Mouse (Mus musculus) midbrain, embryonic 16.5 days (tissue): ENCODE results near the gene Svip. TPM values are rescaled to one million over a fixed set of nuclear protein-coding genes. Genes with fewer than 3 reads are reported as not detected.

ENCODE experiments used
- ATAC-seq: fragments of 200-750 bp; cut with Nextera tagmentation; 2 replicates; pipeline ENCODE4 v1.8.0; 2017; ENCODE audit warnings: moderate TSS enrichment
- H3K27ac ChIP-seq: fragments of 300-500 bp; sonication (generic); 2 replicates; pipeline ENCODE4 v1.5.1; 2014; ENCODE audit warnings: mild to moderate bottlenecking, low read length, mixed read lengths
- H3K27me3 ChIP-seq: fragments of 300-500 bp; sonication (generic); 2 replicates; pipeline ENCODE4 v1.6.1; 2014; ENCODE audit warnings: low read depth, low read length, mixed read lengths; ENCODE audit not compliant: control insufficient read depth, insufficient read depth
- H3K36me3 ChIP-seq: fragments of 300-500 bp; sonication (generic); 2 replicates; pipeline ENCODE4 v1.6.1; 2014; ENCODE audit warnings: mild to moderate bottlenecking, low read length, moderate library complexity, mixed read lengths; ENCODE audit not compliant: control insufficient read depth, insufficient read depth
- H3K4me1 ChIP-seq: fragments of 300-500 bp; sonication (generic); 2 replicates; pipeline ENCODE4 v1.6.1; 2014; ENCODE audit warnings: mild to moderate bottlenecking, low read length, mixed read lengths; ENCODE audit not compliant: control insufficient read depth, insufficient read depth
- H3K4me2 ChIP-seq: fragments of 300-500 bp; sonication (generic); 2 replicates; pipeline ENCODE4 v1.6.1; 2014; ENCODE audit warnings: mild to moderate bottlenecking, low read length, mixed read lengths
- H3K4me3 ChIP-seq: fragments of 300-500 bp; sonication (generic); 2 replicates; pipeline ENCODE4 v1.5.1; 2014; ENCODE audit warnings: low read depth, mild to moderate bottlenecking, low read length, moderate library complexity, mixed read lengths
- H3K9ac ChIP-seq: fragments of 300-500 bp; sonication (generic); 2 replicates; pipeline ENCODE4 v1.6.1; 2014; ENCODE audit warnings: low read depth, low read length, mixed read lengths
- H3K9me3 ChIP-seq: fragments of 300-500 bp; sonication (generic); replicated peaks from 2 replicates; pipeline ENCODE4 v1.6.1; 2014; ENCODE audit warnings: mild to moderate bottlenecking, low read length, mixed read lengths; ENCODE audit not compliant: control insufficient read depth, poor library complexity, severe bottlenecking
- WGBS: fragments of 180-500 bp; shearing (Covaris S2); extraction: QIAGEN DNeasy Blood & Tissue Kit; methylation state at CpG from one replicate; pipeline ENCODE4 v1.1.7; 2014; 5-methylcytosine and 5-hydroxymethylcytosine counted together
- polyA plus RNA-seq: library from polyadenylated mRNA; unstranded; fragments of >200 nt; fragmentation: Nextera tagmentation; extraction: Ambion mirVana; gene quantifications from 2 replicates; pipeline ENCODE4 v1.2.1, GENCODE M21; 2015

Gene Svip
- polyA plus RNA-seq, 1 experiment from 2014 or later, result 21.9 TPM

GRCm38 (mm10) chr7:52006296-52006630 lies 445 bp upstream of the Svip start:
- Histone ChIP-seq H3K27ac (no peak overlapping the region; the same call in 1 of the 2 replicates), H3K36me3 (no peaks in the 10 kb centered on the region), H3K9ac (peak overlapping the region; percentile 48; the same call in 1 of the 2 replicates), H3K9me3 (no peaks in the 10 kb centered on the region), H3K4me2 (peak overlapping the region; percentile 74), H3K4me3 (peak overlapping the region; percentile 79), H3K4me1 (peaks cover 6% of the 10 kb centered on the region), H3K27me3 (no peaks in the 10 kb centered on the region)
- 1% methylated on average over 9 of the region's 9 CpGs for WGBS
- peak; percentile 88; the same call in 1 of the 2 replicates for ATAC-seq

GRCm38 (mm10) chr7:51991020-51991419 lies 14.8 kb downstream of the Svip start:
- WGBS, result 74% methylated on average over 3 of the region's 3 CpGs
- Histone ChIP-seq H3K27ac (no peak overlapping the region), H3K36me3 (0 out of 2 replicates have a peak, but pooled peaks cover 2% of the 10 kb centered on the region), H3K4me1 (no peaks in the 10 kb centered on the region), H3K9ac (no peak overlapping the region), H3K9me3 (no peaks in the 10 kb centered on the region), H3K27me3 (no peaks in the 10 kb centered on the region), H3K4me3 (no peak overlapping the region), H3K4me2 (no peak overlapping the region)
- no peak for ATAC-seq

GRCm38 (mm10) chr7:51986909-51987308 lies 18.9 kb downstream of the Svip start:
- 79% methylated on average over 6 of the region's 6 CpGs for WGBS
- Histone ChIP-seq H3K9ac (no peak overlapping the region), H3K4me1 (no peaks in the 10 kb centered on the region), H3K4me2 (no peak overlapping the region), H3K9me3 (no peaks in the 10 kb centered on the region), H3K27me3 (no peaks in the 10 kb centered on the region), H3K4me3 (no peak overlapping the region), H3K27ac (no peak overlapping the region), H3K36me3 (no peaks in the 10 kb centered on the region)
- no peak for ATAC-seq

- no peak for ATAC-seq
- 75% methylated on average over 6 of the region's 6 CpGs for WGBS
These were observed 20.1 kb downstream of the Svip start for GRCm38 (mm10) chr7:51985763-51986162.

GRCm38 (mm10) chr7:51982303-51982702 lies 23.5 kb downstream of the Svip start:
- Histone ChIP-seq H3K9ac (no peak overlapping the region), H3K4me3 (no peak overlapping the region), H3K27ac (no peak overlapping the region), H3K27me3 (no peaks in the 10 kb centered on the region), H3K4me2 (no peak overlapping the region), H3K36me3 (no peaks in the 10 kb centered on the region), H3K9me3 (no peaks in the 10 kb centered on the region), H3K4me1 (no peaks in the 10 kb centered on the region)
- WGBS, result 41% methylated on average over 1 of the region's 1 CpGs
- ATAC-seq, result no peak

More at GRCm38 (mm10) chr7:51985763-51986162, 20.1 kb downstream of the Svip start:
- Histone ChIP-seq H3K4me2 (no peak overlapping the region), H3K4me3 (no peak overlapping the region), H3K36me3 (no peaks in the 10 kb centered on the region), H3K9me3 (no peaks in the 10 kb centered on the region), H3K9ac (no peak overlapping the region), H3K4me1 (no peaks in the 10 kb centered on the region), H3K27ac (no peak overlapping the region), H3K27me3 (no peaks in the 10 kb centered on the region)

GRCm38 (mm10) chr7:51979271-51979670 lies 26.5 kb downstream of the Svip start:
- H3K4me3 ChIP-seq, result no peak overlapping the region
- no peak overlapping the region for H3K27ac ChIP-seq
- no peak overlapping the region for H3K9ac ChIP-seq
- no peaks in the 10 kb centered on the region for H3K27me3 ChIP-seq
- no peak for ATAC-seq
- H3K9me3 ChIP-seq, result no peaks in the 10 kb centered on the region
- no peak overlapping the region for H3K4me2 ChIP-seq
- no peaks in the 10 kb centered on the region for H3K36me3 ChIP-seq
- H3K4me1 ChIP-seq, result peaks cover 4% of the 10 kb centered on the region; the same call in 1 of the 2 replicates
- WGBS, result 41% methylated on average over 5 of the region's 5 CpGs

- peaks cover 4% of the 10 kb centered on the region; the same call in 1 of the 2 replicates for H3K4me1 ChIP-seq
- no peaks in the 10 kb centered on the region for H3K27me3 ChIP-seq
- H3K27ac ChIP-seq, result peak overlapping the region; percentile 51; the same call in 1 of the 2 replicates
- no peak overlapping the region for H3K4me2 ChIP-seq
- ATAC-seq, result peak; percentile 53; the same call in 1 of the 2 replicates
- H3K9me3 ChIP-seq, result no peaks in the 10 kb centered on the region
- H3K4me3 ChIP-seq, result no peak overlapping the region
- H3K36me3 ChIP-seq, result no peaks in the 10 kb centered on the region
- H3K9ac ChIP-seq, result no peak overlapping the region
- whole genome bisulfite sequencing, result 37% methylated on average over 6 of the region's 6 CpGs
These were observed 30.6 kb downstream of the Svip start for GRCm38 (mm10) chr7:51975181-51975580.

- Histone ChIP-seq H3K27ac (no peak overlapping the region), H3K36me3 (no peaks in the 10 kb centered on the region), H3K27me3 (no peaks in the 10 kb centered on the region), H3K9ac (no peak overlapping the region), H3K4me3 (no peak overlapping the region), H3K9me3 (no peaks in the 10 kb centered on the region), H3K4me1 (peaks cover 4% of the 10 kb centered on the region; the same call in 1 of the 2 replicates), H3K4me2 (no peak overlapping the region)
- 64% methylated on average over 2 of the region's 2 CpGs for WGBS
- ATAC-seq, result no peak
These were observed 32.3 kb downstream of the Svip start for GRCm38 (mm10) chr7:51973526-51973925.

GRCm38 (mm10) chr7:51973091-51973490 lies 32.7 kb downstream of the Svip start:
- H3K36me3 ChIP-seq, result no peaks in the 10 kb centered on the region
- no peak overlapping the region for H3K4me2 ChIP-seq
- no peak overlapping the region for H3K4me3 ChIP-seq
- WGBS, result 77% methylated on average over 5 of the region's 5 CpGs
- peaks cover 4% of the 10 kb centered on the region; the same call in 1 of the 2 replicates for H3K4me1 ChIP-seq
- H3K27me3 ChIP-seq, result no peaks in the 10 kb centered on the region
- H3K9ac ChIP-seq, result no peak overlapping the region
- ATAC-seq, result no peak
- H3K27ac ChIP-seq, result no peak overlapping the region
- H3K9me3 ChIP-seq, result no peaks in the 10 kb centered on the region
